Mouse (Mus musculus) megakaryocyte-erythroid progenitor cell, adult 5 weeks (primary cell): ENCODE results near the gene Wee1. TPM values are rescaled to one million over a fixed set of nuclear protein-coding genes. Genes with fewer than 3 reads are reported as not detected.

Experiments used
- polyA plus RNA-seq: library from polyadenylated mRNA; stranded (reverse); fragments of >175 nt; gene quantifications from 2 replicates; pipeline ENCODE4 v1.2.3, GENCODE M21; 2012

Wee1 gene
- polyA plus RNA-seq = 30.9 and 32.7 TPM in 2 replicates

GRCm38 (mm10) chr7:110121516-110122288 lies at the start of gene Wee1:
Gene Wee1 (plus strand): TSS chr7:110122046.

Other genes starting within 250 kb of the Wee1 start
- 15.4 and 20.4 TPM in 2 replicates for gene Dennd5a, start 161.6 kb upstream of the Wee1 start, polyA plus RNA-seq
- gene Tmem41b, start 135.1 kb upstream of the Wee1 start, polyA plus RNA-seq = 13.9 and 15.9 TPM in 2 replicates
- 79.8 and 80.2 TPM in 2 replicates for gene Ipo7, start 103.8 kb upstream of the Wee1 start, polyA plus RNA-seq
- 0.83 and 1.1 TPM in 2 replicates for gene Zfp143, start 60.8 kb upstream of the Wee1 start, polyA plus RNA-seq
- gene Swap70, start 99.7 kb downstream of the Wee1 start, polyA plus RNA-seq = 21.9 and 28.1 TPM in 2 replicates